Mouse (Mus musculus): Measurements from ENCODE around the gene Pknox2. TPM values are rescaled to one million over a fixed set of nuclear protein-coding genes. Genes with fewer than 3 reads are reported as not detected.
A peak's percentile ranks its signal among the peaks of the same experiment; 100 is the strongest.

The Pknox2 gene
- polyA plus RNA-seq, 1 experiment from 2014 or later: 33.0 TPM

GRCm38 (mm10) chr9:36873796-36874195 is 273.4 kb downstream of the Pknox2 start:
- H3K4me3 ChIP-seq: no peak overlapping the region
- peaks cover 47% of the 10 kb centered on the region for H3K36me3 ChIP-seq (replicated peaks)
- H3K27me3 ChIP-seq (replicated peaks; ENCODE audit: low read depth, poor library complexity, severe bottlenecking): no peaks in the 10 kb centered on the region
- WGBS: 82% methylated on average over 2 of the region's 2 CpGs
- H3K4me1 ChIP-seq: no peaks in the 10 kb centered on the region
- DNase-seq (ENCODE audit: low spot score): no peak
- no peak overlapping the region for H3K27ac ChIP-seq (replicated peaks)
- no peaks in the 10 kb centered on the region for H3K9me3 ChIP-seq

GRCm38 (mm10) chr9:36870263-36870662 is 276.9 kb downstream of the Pknox2 start:
- H3K27ac ChIP-seq (replicated peaks): no peak overlapping the region
- WGBS: 45% methylated on average over 1 of the region's 1 CpGs
- DNase-seq (ENCODE audit: low spot score): no peak
- no peaks in the 10 kb centered on the region for H3K27me3 ChIP-seq (replicated peaks; ENCODE audit: low read depth, poor library complexity, severe bottlenecking)
- no peaks in the 10 kb centered on the region for H3K9me3 ChIP-seq
- no peak overlapping the region for H3K4me3 ChIP-seq
- H3K36me3 ChIP-seq (replicated peaks): peaks cover 56% of the 10 kb centered on the region
- no peaks in the 10 kb centered on the region for H3K4me1 ChIP-seq

- Histone ChIP-seq H3K36me3 (replicated peaks) (peaks cover 58% of the 10 kb centered on the region), H3K4me3 (no peak overlapping the region), H3K4me1 (no peaks in the 10 kb centered on the region), H3K9me3 (no peaks in the 10 kb centered on the region), H3K27me3 (replicated peaks; ENCODE audit: low read depth, poor library complexity, severe bottlenecking) (no peaks in the 10 kb centered on the region), H3K27ac (replicated peaks) (no peak overlapping the region)
- DNase-seq (ENCODE audit: low spot score): no peak
- WGBS: 83% methylated on average over 6 of the region's 6 CpGs
Measured at GRCm38 (mm10) chr9:36868662-36869061, 278.5 kb downstream of the Pknox2 start.

- Histone ChIP-seq H3K4me1 (no peaks in the 10 kb centered on the region), H3K27me3 (replicated peaks; ENCODE audit: low read depth, poor library complexity, severe bottlenecking) (no peaks in the 10 kb centered on the region), H3K36me3 (replicated peaks) (peaks cover 63% of the 10 kb centered on the region), H3K27ac (replicated peaks) (no peak overlapping the region), H3K9me3 (no peaks in the 10 kb centered on the region), H3K4me3 (no peak overlapping the region)
- no peak for DNase-seq (ENCODE audit: low spot score)
- 54% methylated on average over 4 of the region's 4 CpGs for WGBS
Measured at GRCm38 (mm10) chr9:36864862-36865813, 282.1 kb downstream of the Pknox2 start.

GRCm38 (mm10) chr9:36863694-36864093 is 283.5 kb downstream of the Pknox2 start:
- H3K36me3 ChIP-seq (replicated peaks): peaks cover 57% of the 10 kb centered on the region
- no peaks in the 10 kb centered on the region for H3K9me3 ChIP-seq
- WGBS: 75% methylated on average over 3 of the region's 3 CpGs

GRCm38 (mm10) chr9:36862576-36862975 is 284.6 kb downstream of the Pknox2 start:
- H3K4me3 ChIP-seq: no peak overlapping the region
- H3K4me1 ChIP-seq: peaks cover 4% of the 10 kb centered on the region; the same call in 1 of the 2 replicates
- H3K36me3 ChIP-seq (replicated peaks): peaks cover 48% of the 10 kb centered on the region
- no peaks in the 10 kb centered on the region for H3K9me3 ChIP-seq
- no peak for DNase-seq (ENCODE audit: low spot score)
- no peak overlapping the region for H3K27ac ChIP-seq (replicated peaks)
- WGBS: 83% methylated on average over 2 of the region's 2 CpGs
- H3K27me3 ChIP-seq (replicated peaks; ENCODE audit: low read depth, poor library complexity, severe bottlenecking): no peaks in the 10 kb centered on the region

More at GRCm38 (mm10) chr9:36863694-36864093, 283.5 kb downstream of the Pknox2 start:
- Histone ChIP-seq H3K4me1 (no peaks in the 10 kb centered on the region), H3K27me3 (replicated peaks; ENCODE audit: low read depth, poor library complexity, severe bottlenecking) (no peaks in the 10 kb centered on the region), H3K4me3 (no peak overlapping the region), H3K27ac (replicated peaks) (no peak overlapping the region)
- no peak for DNase-seq (ENCODE audit: low spot score)

- H3K4me3 ChIP-seq: no peak overlapping the region
- WGBS: 39% methylated on average over 4 of the region's 4 CpGs
- no peak for DNase-seq (ENCODE audit: low spot score)
- H3K27ac ChIP-seq (replicated peaks): no peak overlapping the region
- H3K9me3 ChIP-seq: no peaks in the 10 kb centered on the region
- H3K27me3 ChIP-seq (replicated peaks; ENCODE audit: low read depth, poor library complexity, severe bottlenecking): no peaks in the 10 kb centered on the region
- H3K4me1 ChIP-seq: peaks cover 11% of the 10 kb centered on the region; the same call in 1 of the 2 replicates
- peaks cover 41% of the 10 kb centered on the region for H3K36me3 ChIP-seq (replicated peaks)
Measured at GRCm38 (mm10) chr9:36858677-36859076, 288.5 kb downstream of the Pknox2 start.

- H3K27ac ChIP-seq (replicated peaks): peak overlapping the region; percentile 71
- H3K27me3 ChIP-seq (replicated peaks; ENCODE audit: low read depth, poor library complexity, severe bottlenecking): no peaks in the 10 kb centered on the region
- peak; percentile 20 for DNase-seq (ENCODE audit: low spot score)
- WGBS: 24% methylated on average over 8 of the region's 8 CpGs
- no peaks in the 10 kb centered on the region for H3K9me3 ChIP-seq
- H3K4me3 ChIP-seq: no peak overlapping the region
- H3K36me3 ChIP-seq (replicated peaks): peaks cover 36% of the 10 kb centered on the region
- H3K4me1 ChIP-seq: peaks cover 11% of the 10 kb centered on the region; the same call in 1 of the 2 replicates
Measured at GRCm38 (mm10) chr9:36857476-36858117, 289.6 kb downstream of the Pknox2 start.

- no peaks in the 10 kb centered on the region for H3K9me3 ChIP-seq
- DNase-seq (ENCODE audit: low spot score): peak; percentile 13
- H3K27ac ChIP-seq (replicated peaks): no peak overlapping the region
- peaks cover 11% of the 10 kb centered on the region; the same call in 1 of the 2 replicates for H3K4me1 ChIP-seq
- WGBS: 47% methylated on average over 2 of the region's 2 CpGs
- H3K27me3 ChIP-seq (replicated peaks; ENCODE audit: low read depth, poor library complexity, severe bottlenecking): no peaks in the 10 kb centered on the region
- no peak overlapping the region for H3K4me3 ChIP-seq
- peaks cover 35% of the 10 kb centered on the region for H3K36me3 ChIP-seq (replicated peaks)
Measured at GRCm38 (mm10) chr9:36856351-36856750, 290.9 kb downstream of the Pknox2 start.

GRCm38 (mm10) chr9:36852175-36852574 is 295.0 kb downstream of the Pknox2 start:
- Histone ChIP-seq H3K27me3 (replicated peaks; ENCODE audit: low read depth, poor library complexity, severe bottlenecking) (no peaks in the 10 kb centered on the region), H3K27ac (replicated peaks) (no peak overlapping the region), H3K4me1 (peaks cover 3% of the 10 kb centered on the region; the same call in 1 of the 2 replicates), H3K9me3 (no peaks in the 10 kb centered on the region), H3K4me3 (no peak overlapping the region), H3K36me3 (replicated peaks) (peaks cover 39% of the 10 kb centered on the region)
- 91% methylated on average over 2 of the region's 2 CpGs for WGBS
- DNase-seq (ENCODE audit: low spot score): no peak

GRCm38 (mm10) chr9:36850091-36850490 is 297.1 kb downstream of the Pknox2 start:
- WGBS: 26% methylated on average over 1 of the region's 1 CpGs
- DNase-seq (ENCODE audit: low spot score): no peak
- H3K4me3 ChIP-seq: no peak overlapping the region

GRCm38 (mm10) chr9:36848661-36849060 is 298.5 kb downstream of the Pknox2 start:
- no peak for DNase-seq (ENCODE audit: low spot score)
- no peak overlapping the region for H3K4me3 ChIP-seq
- 0 out of 2 replicates have a peak, but pooled peaks cover 3% of the 10 kb centered on the region for H3K4me1 ChIP-seq
- H3K36me3 ChIP-seq (replicated peaks): peaks cover 56% of the 10 kb centered on the region
- no peaks in the 10 kb centered on the region for H3K27me3 ChIP-seq (replicated peaks; ENCODE audit: low read depth, poor library complexity, severe bottlenecking)
- WGBS: 76% methylated on average over 2 of the region's 2 CpGs
- no peak overlapping the region for H3K27ac ChIP-seq (replicated peaks)
- H3K9me3 ChIP-seq: no peaks in the 10 kb centered on the region

More at GRCm38 (mm10) chr9:36850091-36850490, 297.1 kb downstream of the Pknox2 start:
- Histone ChIP-seq H3K36me3 (replicated peaks) (peaks cover 43% of the 10 kb centered on the region), H3K4me1 (0 out of 2 replicates have a peak, but pooled peaks cover 3% of the 10 kb centered on the region), H3K27ac (replicated peaks) (no peak overlapping the region), H3K9me3 (no peaks in the 10 kb centered on the region), H3K27me3 (replicated peaks; ENCODE audit: low read depth, poor library complexity, severe bottlenecking) (no peaks in the 10 kb centered on the region)
